Mouse (Mus musculus) limb, embryonic 10.5 days (tissue): ENCODE results near the gene Fzr1. TPM values are rescaled to one million over a fixed set of nuclear protein-coding genes. Genes with fewer than 3 reads are reported as not detected.

ENCODE experiments used
- DNase-seq: peaks from one replicate; pipeline ENCODE4 v3.0.0-alpha.2; 2017; ENCODE audit warnings: low spot score
- H3K27ac ChIP-seq: fragments of 300-500 bp; sonication (generic); 2 replicates; pipeline ENCODE4 v1.5.1; 2016; ENCODE audit warnings: mild to moderate bottlenecking
- H3K27me3 ChIP-seq: fragments of 300-500 bp; sonication (generic); 2 replicates; pipeline ENCODE4 v1.6.1; 2016; ENCODE audit warnings: low read depth, mild to moderate bottlenecking; ENCODE audit not compliant: poor library complexity, severe bottlenecking
- H3K36me3 ChIP-seq: fragments of 300-500 bp; sonication (generic); 2 replicates; pipeline ENCODE4 v1.6.1; 2016; ENCODE audit warnings: mild to moderate bottlenecking, moderate library complexity
- H3K4me1 ChIP-seq: fragments of 300-500 bp; sonication (generic); 2 replicates; pipeline ENCODE4 v1.6.1; 2016
- H3K4me3 ChIP-seq: fragments of 300-500 bp; sonication (generic); 2 replicates; pipeline ENCODE4 v1.5.1; 2016; ENCODE audit warnings: mild to moderate bottlenecking, moderate library complexity
- H3K9me3 ChIP-seq: fragments of 300-500 bp; sonication (generic); replicated peaks from 2 replicates; pipeline ENCODE4 v1.6.1; 2016; ENCODE audit warnings: mild to moderate bottlenecking
- WGBS: fragments of 180-500 bp; shearing (Covaris S2); methylation state at CpG from one replicate; pipeline ENCODE4 v1.1.7; 2016; 5-methylcytosine and 5-hydroxymethylcytosine counted together
- polyA plus RNA-seq: library from polyadenylated mRNA; unstranded; fragments of >200 nt; fragmentation: Nextera tagmentation; extraction: Ambion mirVana; gene quantifications from 2 replicates; pipeline ENCODE4 v1.2.1, GENCODE M21; 2016

Fzr1 gene
- polyA plus RNA-seq, 1 experiment from 2014 or later: 148 TPM

GRCm38 (mm10) chr10:81395127-81395526, 16.8 kb upstream of the Fzr1 start:
- no peaks in the 10 kb centered on the region for H3K9me3 ChIP-seq
- H3K36me3 ChIP-seq: peaks cover 23% of the 10 kb centered on the region
- H3K4me1 ChIP-seq: peaks cover 33% of the 10 kb centered on the region
- no peak overlapping the region for H3K27ac ChIP-seq
- 16% methylated on average over 5 of the region's 5 CpGs for WGBS
- H3K27me3 ChIP-seq: peaks cover 30% of the 10 kb centered on the region
- peak; percentile 89 for DNase-seq
- H3K4me3 ChIP-seq: no peak overlapping the region

- Histone ChIP-seq H3K4me3 (peak overlapping the region; percentile 43), H3K4me1 (peaks cover 29% of the 10 kb centered on the region), H3K9me3 (no peaks in the 10 kb centered on the region), H3K27me3 (peaks cover 19% of the 10 kb centered on the region), H3K27ac (peak overlapping the region; percentile 73), H3K36me3 (peaks cover 28% of the 10 kb centered on the region)
- DNase-seq: no peak
- WGBS: 6% methylated on average over 19 of the region's 19 CpGs
Measured at GRCm38 (mm10) chr10:81393456-81394063, 15.2 kb upstream of the Fzr1 start.

- Histone ChIP-seq H3K36me3 (peaks cover 35% of the 10 kb centered on the region), H3K27ac (peak within 1 kb of the TSS; percentile 73), H3K27me3 (peaks cover 16% of the 10 kb centered on the region), H3K9me3 (no peaks in the 10 kb centered on the region), H3K4me1 (peaks cover 26% of the 10 kb centered on the region), H3K4me3 (peak within 1 kb of the TSS; percentile 43)
- 64% methylated on average over 14 of the region's 14 CpGs for WGBS
- no peak for DNase-seq
Measured at GRCm38 (mm10) chr10:81392781-81393185, 14.5 kb upstream of the Fzr1 start, which contains the start of gene Smim24. Gene Smim24 (plus strand): TSS chr10:81393051.

- 86% methylated on average over 6 of the region's 6 CpGs for WGBS
- H3K9me3 ChIP-seq: no peaks in the 10 kb centered on the region
- DNase-seq: no peak
- peaks cover 40% of the 10 kb centered on the region for H3K36me3 ChIP-seq
- no peak overlapping the region for H3K4me3 ChIP-seq
- no peak overlapping the region for H3K27ac ChIP-seq
- H3K4me1 ChIP-seq: peaks cover 26% of the 10 kb centered on the region
- H3K27me3 ChIP-seq: peaks cover 11% of the 10 kb centered on the region
Measured at GRCm38 (mm10) chr10:81392270-81392669, 14.0 kb upstream of the Fzr1 start.

- DNase-seq: no peak
- 91% methylated on average over 13 of the region's 13 CpGs for WGBS
- H3K27me3 ChIP-seq: no peaks in the 10 kb centered on the region
- H3K9me3 ChIP-seq: no peaks in the 10 kb centered on the region
- H3K4me3 ChIP-seq: no peak overlapping the region
- H3K27ac ChIP-seq: no peak overlapping the region
- H3K36me3 ChIP-seq: peaks cover 57% of the 10 kb centered on the region
- H3K4me1 ChIP-seq: peaks cover 29% of the 10 kb centered on the region
Measured at GRCm38 (mm10) chr10:81390678-81390965, 12.3 kb upstream of the Fzr1 start.

GRCm38 (mm10) chr10:81389801-81390677, 11.7 kb upstream of the Fzr1 start:
- H3K9me3 ChIP-seq: no peaks in the 10 kb centered on the region
- DNase-seq: peak; percentile 85
- no peaks in the 10 kb centered on the region for H3K27me3 ChIP-seq
- H3K4me1 ChIP-seq: peaks cover 35% of the 10 kb centered on the region
- WGBS: 64% methylated on average over 23 of the region's 23 CpGs
- 0 out of 2 replicates have a peak overlapping the region, but pooled peaks have one; percentile 6 for H3K27ac ChIP-seq
- peaks cover 57% of the 10 kb centered on the region for H3K36me3 ChIP-seq
- no peak overlapping the region for H3K4me3 ChIP-seq

- DNase-seq: no peak
- H3K36me3 ChIP-seq: peaks cover 57% of the 10 kb centered on the region
- WGBS: 67% methylated on average over 3 of the region's 3 CpGs
- no peak overlapping the region for H3K27ac ChIP-seq
- no peaks in the 10 kb centered on the region for H3K9me3 ChIP-seq
- no peaks in the 10 kb centered on the region for H3K27me3 ChIP-seq
- H3K4me3 ChIP-seq: no peak overlapping the region
- peaks cover 39% of the 10 kb centered on the region for H3K4me1 ChIP-seq
Measured at GRCm38 (mm10) chr10:81389373-81389772, 11.1 kb upstream of the Fzr1 start.

GRCm38 (mm10) chr10:81388505-81389055, 10.3 kb upstream of the Fzr1 start, which contains the start of gene Gm48552:
Gene Gm48552 (plus strand): TSS chr10:81389005.
- DNase-seq: no peak
- Histone ChIP-seq H3K27ac (no peak within 1 kb of the TSS), H3K27me3 (no peaks in the 10 kb centered on the region), H3K4me3 (0 out of 2 replicates have a peak within 1 kb of the TSS, but pooled peaks have one; percentile 3), H3K36me3 (peaks cover 57% of the 10 kb centered on the region), H3K9me3 (no peaks in the 10 kb centered on the region), H3K4me1 (peaks cover 33% of the 10 kb centered on the region)
- WGBS: 91% methylated on average over 5 of the region's 5 CpGs

GRCm38 (mm10) chr10:81387716-81388115, 9.4 kb upstream of the Fzr1 start:
- Histone ChIP-seq H3K4me3 (0 out of 2 replicates have a peak overlapping the region, but pooled peaks have one; percentile 3), H3K27ac (no peak overlapping the region), H3K9me3 (no peaks in the 10 kb centered on the region), H3K27me3 (no peaks in the 10 kb centered on the region), H3K36me3 (peaks cover 57% of the 10 kb centered on the region), H3K4me1 (peaks cover 24% of the 10 kb centered on the region)
- 95% methylated on average over 20 of the region's 20 CpGs for WGBS
- no peak for DNase-seq

GRCm38 (mm10) chr10:81385603-81386306, 7.4 kb upstream of the Fzr1 start:
- H3K27me3 ChIP-seq: no peaks in the 10 kb centered on the region
- no peak overlapping the region for H3K27ac ChIP-seq
- peaks cover 51% of the 10 kb centered on the region for H3K36me3 ChIP-seq
- H3K9me3 ChIP-seq: no peaks in the 10 kb centered on the region
- 88% methylated on average over 22 of the region's 22 CpGs for WGBS
- H3K4me3 ChIP-seq: peak overlapping the region; percentile 89
- peaks cover 19% of the 10 kb centered on the region for H3K4me1 ChIP-seq
- DNase-seq: no peak

- H3K27me3 ChIP-seq: no peaks in the 10 kb centered on the region
- no peak for DNase-seq
- H3K27ac ChIP-seq: peak overlapping the region; percentile 87
- peaks cover 39% of the 10 kb centered on the region for H3K36me3 ChIP-seq
- no peaks in the 10 kb centered on the region for H3K9me3 ChIP-seq
- WGBS: under 1% methylated on average over 19 of the region's 19 CpGs
- peak overlapping the region; percentile 89 for H3K4me3 ChIP-seq
- peaks cover 15% of the 10 kb centered on the region for H3K4me1 ChIP-seq
Measured at GRCm38 (mm10) chr10:81384605-81384982, 6.3 kb upstream of the Fzr1 start.

GRCm38 (mm10) chr10:81383802-81384604, 5.7 kb upstream of the Fzr1 start, which contains the start of the genes Dohh and Gm48551:
Gene Dohh (plus strand): TSS chr10:81384428.
Gene Gm48551 (plus strand): TSS chr10:81384466.
- Histone ChIP-seq H3K9me3 (no peaks in the 10 kb centered on the region), H3K4me1 (peaks cover 17% of the 10 kb centered on the region), H3K4me3 (peak within 1 kb of the TSS; percentile 89), H3K27ac (peak within 1 kb of the TSS; percentile 87), H3K27me3 (no peaks in the 10 kb centered on the region), H3K36me3 (peaks cover 34% of the 10 kb centered on the region)
- WGBS: 9% methylated on average over 54 of the region's 54 CpGs
- peak; percentile 99 for DNase-seq
